Mouse (Mus musculus): Measurements from ENCODE around the gene Zfp28. TPM values are rescaled to one million over a fixed set of nuclear protein-coding genes. Genes with fewer than 3 reads are reported as not detected.

The Zfp28 gene
- 12.4 and 13.7 TPM in 2 replicates for polyA plus RNA-seq (2015; fragmentation: Nextera tagmentation; extraction: Ambion mirVana)

DNA sequence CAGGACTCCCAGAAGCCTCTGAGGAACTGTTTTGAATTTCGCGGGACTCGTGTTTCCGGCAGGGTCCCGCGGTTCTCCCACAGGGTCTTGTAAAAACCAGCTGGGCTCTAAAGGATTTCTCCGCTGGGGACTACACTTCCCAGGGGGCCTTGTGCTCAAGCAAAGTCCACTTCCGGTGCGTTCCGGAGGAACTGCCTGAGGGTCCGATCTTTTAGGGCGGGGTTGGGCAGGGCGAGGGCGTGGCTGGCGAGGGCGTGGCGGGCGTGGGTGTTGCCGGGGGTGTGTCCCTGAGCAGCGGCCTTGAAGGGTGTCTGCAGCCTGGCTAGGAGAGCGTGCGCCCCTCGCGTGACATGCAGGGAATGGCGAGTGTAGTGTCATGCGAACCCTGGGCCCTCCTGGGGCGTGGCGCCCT lies at the start of gene Zfp28:
TSS of gene Zfp28 (plus strand) at position 252 of the 412 bp plus-strand sequence.
- peak within 1 kb of the TSS; percentile 70 for H3K4me3 ChIP-seq
- peaks cover 24% of the 10 kb centered on the region for H3K4me1 ChIP-seq
- H3K9me3 ChIP-seq (replicated peaks), result no peaks in the 10 kb centered on the region; the same call in 1 of the 2 replicates
- H3K9ac ChIP-seq, result peak within 1 kb of the TSS; percentile 80
- H3K36me3 ChIP-seq (ENCODE audit: poor library complexity, severe bottlenecking), result peaks cover 22% of the 10 kb centered on the region
- H3K4me2 ChIP-seq, result peak within 1 kb of the TSS; percentile 86
- under 1% methylated on average over 28 of the region's 28 CpGs for WGBS
- no peaks in the 10 kb centered on the region for H3K27me3 ChIP-seq
- H3K27ac ChIP-seq, result no peak within 1 kb of the TSS
- peak; percentile 98 for ATAC-seq

DNA sequence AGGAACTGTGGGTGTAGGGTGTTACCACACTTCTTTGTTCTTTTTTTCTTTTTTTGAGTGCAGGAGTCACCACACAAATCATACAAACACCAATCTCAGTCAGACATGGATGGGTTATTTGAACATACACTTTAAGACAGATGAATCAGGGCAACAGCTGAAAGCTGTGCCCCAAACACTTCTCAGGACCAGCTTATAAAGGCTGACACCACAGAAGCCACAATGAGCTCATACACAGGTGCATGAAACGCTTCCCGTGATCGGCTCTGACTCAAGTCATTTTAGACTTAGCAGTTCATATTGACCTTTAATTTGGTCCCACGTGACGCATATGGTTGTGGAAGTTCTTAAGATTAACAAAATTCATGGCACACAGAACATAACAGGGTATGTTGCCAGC lies 43.2 kb upstream of the Zfp28 start:
- Histone ChIP-seq H3K36me3 (ENCODE audit: poor library complexity, severe bottlenecking) (no peaks in the 10 kb centered on the region), H3K27me3 (no peaks in the 10 kb centered on the region), H3K4me2 (no peak overlapping the region), H3K4me3 (no peak overlapping the region), H3K9ac (no peak overlapping the region), H3K9me3 (replicated peaks) (no peaks in the 10 kb centered on the region), H3K4me1 (peaks cover 4% of the 10 kb centered on the region; the same call in 1 of the 2 replicates), H3K27ac (no peak overlapping the region)
- no peak for ATAC-seq
- 81% methylated on average over 5 of the region's 5 CpGs for WGBS

DNA sequence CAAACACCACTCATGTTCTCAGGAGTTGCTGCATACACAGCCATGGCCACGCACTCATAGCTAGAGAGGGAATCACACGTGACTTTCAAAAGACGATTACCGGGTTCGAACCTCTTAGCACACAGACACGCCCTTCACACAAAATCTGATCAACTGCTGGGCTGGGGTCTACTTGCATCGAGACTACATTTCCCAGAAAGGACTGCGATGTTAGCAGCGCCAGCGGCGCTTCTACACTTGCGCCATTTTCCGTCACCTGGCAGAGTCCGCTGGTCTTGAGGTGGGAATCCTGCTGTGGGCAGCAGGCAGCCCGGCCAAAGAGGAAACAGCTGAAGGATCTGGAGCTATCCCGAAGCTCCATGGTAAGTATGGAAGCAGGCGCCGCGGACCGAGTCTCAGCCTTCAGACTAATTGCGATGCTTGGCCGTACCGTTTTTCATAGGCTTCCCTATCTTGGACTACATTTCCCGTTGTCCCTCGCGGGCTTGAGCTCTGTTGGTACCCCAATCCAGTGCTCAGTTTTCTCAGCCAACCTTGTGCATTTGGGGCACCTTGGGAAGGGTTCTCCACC lies 39.5 kb upstream of the Zfp28 start, which contains the start of gene Gm3854:
TSS of gene Gm3854 (plus strand) at position 259 of the 571 bp plus-strand sequence.
- peak within 1 kb of the TSS; percentile 54 for H3K4me2 ChIP-seq
- H3K27ac ChIP-seq, result peak within 1 kb of the TSS; percentile 55
- peaks cover 4% of the 10 kb centered on the region; the same call in 1 of the 2 replicates for H3K4me1 ChIP-seq
- H3K9me3 ChIP-seq (replicated peaks), result no peaks in the 10 kb centered on the region
- peak within 1 kb of the TSS; percentile 53 for H3K4me3 ChIP-seq
- under 1% methylated on average over 26 of the region's 26 CpGs for WGBS
- peak within 1 kb of the TSS; percentile 62 for H3K9ac ChIP-seq
- ATAC-seq, result peak; percentile 95
- H3K36me3 ChIP-seq (ENCODE audit: poor library complexity, severe bottlenecking), result no peaks in the 10 kb centered on the region
- no peaks in the 10 kb centered on the region for H3K27me3 ChIP-seq

- Histone ChIP-seq H3K36me3 (ENCODE audit: poor library complexity, severe bottlenecking) (no peaks in the 10 kb centered on the region), H3K4me1 (peaks cover 4% of the 10 kb centered on the region; the same call in 1 of the 2 replicates), H3K4me2 (peak overlapping the region; percentile 54), H3K9ac (0 out of 2 replicates have a peak overlapping the region, but pooled peaks have one; percentile 21), H3K27me3 (no peaks in the 10 kb centered on the region), H3K27ac (no peak overlapping the region), H3K9me3 (replicated peaks) (no peaks in the 10 kb centered on the region), H3K4me3 (peak overlapping the region; percentile 53)
- ATAC-seq, result no peak; the same call in 1 of the 2 replicates
- 30% methylated on average over 10 of the region's 10 CpGs for WGBS
Measured at GRCm38 (mm10) chr7:6344124-6344523, 39.0 kb upstream of the Zfp28 start.

GRCm38 (mm10) chr7:6358121-6358520 lies 25.0 kb upstream of the Zfp28 start:
- ATAC-seq, result no peak
- no peak overlapping the region for H3K4me2 ChIP-seq
- H3K9ac ChIP-seq, result no peak overlapping the region
- H3K36me3 ChIP-seq (ENCODE audit: poor library complexity, severe bottlenecking), result peaks cover 15% of the 10 kb centered on the region
- no peaks in the 10 kb centered on the region for H3K4me1 ChIP-seq
- H3K4me3 ChIP-seq, result no peak overlapping the region
- H3K9me3 ChIP-seq (replicated peaks), result no peaks in the 10 kb centered on the region
- H3K27ac ChIP-seq, result no peak overlapping the region
- no peaks in the 10 kb centered on the region for H3K27me3 ChIP-seq
- WGBS, result 73% methylated on average over 2 of the region's 2 CpGs

DNA sequence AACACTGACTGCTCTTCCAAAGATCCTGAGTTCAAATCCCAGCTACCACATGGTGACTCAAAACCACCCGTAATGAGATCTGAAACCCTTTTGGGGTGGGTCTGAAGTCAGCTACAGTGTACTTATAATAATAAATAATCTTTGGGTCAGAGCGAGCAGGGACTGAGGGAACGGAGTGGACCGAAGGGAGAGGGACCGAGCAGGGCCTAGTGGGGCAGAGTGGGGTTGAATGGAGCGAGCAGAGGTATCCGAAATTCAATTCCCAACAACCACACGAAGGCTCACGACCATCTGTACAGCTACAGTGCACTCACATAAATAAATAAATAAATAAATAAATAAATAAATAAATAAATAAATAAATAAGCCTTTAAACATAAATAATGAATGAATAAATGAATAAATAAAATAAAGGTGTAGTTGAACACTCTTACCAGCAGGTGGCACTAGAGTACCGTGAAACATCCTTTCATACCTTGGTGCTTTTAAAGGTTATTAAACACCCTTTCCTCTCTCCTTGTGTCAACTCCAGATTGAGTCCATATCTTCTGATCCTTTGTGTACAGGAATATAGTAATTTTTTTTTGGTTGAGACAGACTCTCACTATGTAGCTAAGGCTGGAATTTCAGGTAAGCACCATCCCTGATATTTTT lies 24.0 kb upstream of the Zfp28 start:
- no peak overlapping the region for H3K4me2 ChIP-seq
- no peak overlapping the region for H3K4me3 ChIP-seq
- H3K9me3 ChIP-seq (replicated peaks), result no peaks in the 10 kb centered on the region
- H3K9ac ChIP-seq, result no peak overlapping the region
- no peak overlapping the region for H3K27ac ChIP-seq
- WGBS, result 55% methylated on average over 10 of the region's 10 CpGs
- ATAC-seq, result no peak
- H3K4me1 ChIP-seq, result peaks cover 6% of the 10 kb centered on the region
- H3K27me3 ChIP-seq, result no peaks in the 10 kb centered on the region
- peaks cover 6% of the 10 kb centered on the region for H3K36me3 ChIP-seq (ENCODE audit: poor library complexity, severe bottlenecking)

- no peak for ATAC-seq
Measured at GRCm38 (mm10) chr7:6360477-6361060, 22.5 kb upstream of the Zfp28 start.

GRCm38 (mm10) chr7:6361756-6362155 lies 21.3 kb upstream of the Zfp28 start:
- WGBS, result 26% methylated on average over 7 of the region's 7 CpGs

More at GRCm38 (mm10) chr7:6360477-6361060, 22.5 kb upstream of the Zfp28 start:
- Histone ChIP-seq H3K4me1 (peaks cover 11% of the 10 kb centered on the region), H3K27ac (no peak overlapping the region), H3K9ac (no peak overlapping the region), H3K36me3 (ENCODE audit: poor library complexity, severe bottlenecking) (no peaks in the 10 kb centered on the region), H3K9me3 (replicated peaks) (no peaks in the 10 kb centered on the region), H3K27me3 (no peaks in the 10 kb centered on the region), H3K4me2 (no peak overlapping the region), H3K4me3 (no peak overlapping the region)
- WGBS, result 12% methylated on average over 9 of the region's 9 CpGs

DNA sequence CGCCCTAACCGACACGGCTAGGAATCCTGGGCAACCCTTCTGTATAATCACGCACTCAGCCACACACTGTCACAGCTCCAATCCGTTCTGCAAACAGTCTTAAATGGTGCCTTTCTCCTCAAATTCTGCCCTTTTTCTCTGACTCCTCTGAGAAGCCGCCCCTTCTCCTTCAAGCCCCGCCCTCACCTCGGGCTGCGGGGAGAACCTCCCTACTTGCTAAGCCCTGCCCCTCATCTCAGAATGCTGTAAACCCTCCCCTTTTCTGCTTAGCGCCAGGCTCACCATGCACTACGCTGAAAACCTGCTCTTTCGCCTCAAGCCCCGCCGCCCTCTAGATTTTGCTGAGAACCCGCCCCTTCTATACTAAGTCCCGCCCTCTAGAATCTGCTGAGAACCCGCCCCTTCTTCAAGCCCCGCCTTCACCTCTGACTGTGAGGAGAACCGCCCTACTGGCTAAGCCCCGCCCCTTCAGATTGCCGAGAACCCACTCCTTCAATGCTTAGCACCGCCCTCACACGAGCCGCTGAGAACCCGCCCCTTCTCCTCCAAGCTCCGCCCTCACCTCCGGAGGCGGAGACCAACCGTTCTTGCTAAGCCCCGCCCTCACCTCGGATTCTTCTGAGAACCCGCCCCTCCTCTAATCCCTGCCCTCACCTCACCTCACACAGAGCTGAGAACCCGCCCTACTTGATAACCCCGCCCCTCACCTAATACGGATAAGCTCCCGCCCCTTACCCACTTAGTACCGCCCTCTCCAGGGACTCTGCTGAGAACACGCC lies 20.6 kb upstream of the Zfp28 start:
- WGBS, result under 1% methylated on average over 37 of the region's 38 CpGs

More at GRCm38 (mm10) chr7:6361756-6362155, 21.3 kb upstream of the Zfp28 start:
- Histone ChIP-seq H3K4me3 (peak overlapping the region; percentile 50), H3K4me1 (peaks cover 11% of the 10 kb centered on the region), H3K9me3 (replicated peaks) (no peaks in the 10 kb centered on the region), H3K27ac (peak overlapping the region; percentile 89), H3K4me2 (peak overlapping the region; percentile 61), H3K36me3 (ENCODE audit: poor library complexity, severe bottlenecking) (no peaks in the 10 kb centered on the region), H3K9ac (peak overlapping the region; percentile 60), H3K27me3 (no peaks in the 10 kb centered on the region)
- no peak for ATAC-seq

DNA sequence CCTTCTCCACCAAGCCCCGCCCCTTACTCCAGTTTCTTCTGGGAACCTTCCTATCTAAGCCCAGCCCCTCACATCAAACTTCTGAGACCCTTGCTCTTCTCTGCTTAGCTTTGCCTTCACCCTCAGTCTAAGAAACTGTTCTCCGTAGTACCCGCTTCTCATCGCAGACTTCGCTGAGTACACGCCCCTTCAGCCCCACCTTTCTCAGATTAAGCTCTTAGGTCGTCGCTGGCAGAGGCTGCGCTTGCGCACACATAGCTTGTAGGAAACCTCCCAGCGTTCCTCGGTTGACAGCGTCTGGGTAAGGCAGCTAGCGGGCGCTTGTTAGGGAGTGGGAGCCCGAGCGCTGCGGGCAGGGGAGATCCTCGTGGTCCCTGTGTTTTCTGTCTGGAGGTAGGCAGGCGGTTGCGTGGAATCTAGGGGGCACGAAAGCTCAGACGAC lies 20.0 kb upstream of the Zfp28 start, which contains the start of gene Zfp78:
TSS of gene Zfp78 (plus strand) at position 234 of the 442 bp plus-strand sequence.
- peak within 1 kb of the TSS; percentile 89 for H3K27ac ChIP-seq
- under 1% methylated on average over 23 of the region's 23 CpGs for WGBS

More for the DNA sequence above, 20.6 kb upstream of the Zfp28 start:
- H3K4me1 ChIP-seq, result peaks cover 11% of the 10 kb centered on the region
- H3K9me3 ChIP-seq (replicated peaks), result no peaks in the 10 kb centered on the region
- no peaks in the 10 kb centered on the region for H3K36me3 ChIP-seq (ENCODE audit: poor library complexity, severe bottlenecking)
- H3K9ac ChIP-seq, result peak overlapping the region; percentile 60
- no peaks in the 10 kb centered on the region for H3K27me3 ChIP-seq
- H3K4me3 ChIP-seq, result peak overlapping the region; percentile 50
- peak overlapping the region; percentile 61 for H3K4me2 ChIP-seq
- ATAC-seq, result peak; percentile 92
- H3K27ac ChIP-seq, result peak overlapping the region; percentile 89

DNA sequence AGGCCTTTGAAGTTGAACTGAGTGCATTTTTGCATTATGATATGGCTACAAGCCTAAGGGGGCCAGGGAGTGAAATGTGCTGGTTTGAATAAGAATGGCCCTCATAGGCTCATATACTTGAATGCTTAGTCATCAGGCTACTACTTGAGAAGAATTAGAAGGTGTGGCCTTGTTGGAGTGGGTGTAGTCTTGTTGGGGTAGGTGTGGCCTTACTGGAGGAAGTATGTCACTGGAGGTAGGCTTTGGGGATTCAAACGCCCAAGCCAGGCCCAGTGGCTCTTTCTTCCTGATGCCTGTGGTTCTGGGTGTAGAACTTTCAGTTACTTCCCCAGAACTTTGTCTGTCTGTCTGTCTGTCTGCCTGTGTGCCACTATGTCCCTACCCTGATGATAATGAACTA lies 18.3 kb upstream of the Zfp28 start:
- Histone ChIP-seq H3K4me3 (no peak overlapping the region), H3K9me3 (replicated peaks) (no peaks in the 10 kb centered on the region), H3K27me3 (no peaks in the 10 kb centered on the region), H3K36me3 (ENCODE audit: poor library complexity, severe bottlenecking) (no peaks in the 10 kb centered on the region), H3K4me2 (no peak overlapping the region; the same call in 1 of the 2 replicates), H3K4me1 (peaks cover 11% of the 10 kb centered on the region), H3K27ac (no peak overlapping the region), H3K9ac (no peak overlapping the region)
- no peak for ATAC-seq
- WGBS, result 77% methylated on average over 1 of the region's 1 CpGs

More for the DNA sequence above, 20.0 kb upstream of the Zfp28 start, which contains the start of gene Zfp78:
- Histone ChIP-seq H3K4me3 (peak within 1 kb of the TSS; percentile 50), H3K9ac (peak within 1 kb of the TSS; percentile 73), H3K4me1 (peaks cover 11% of the 10 kb centered on the region), H3K4me2 (peak within 1 kb of the TSS; percentile 61), H3K27me3 (no peaks in the 10 kb centered on the region), H3K9me3 (replicated peaks) (no peaks in the 10 kb centered on the region), H3K36me3 (ENCODE audit: poor library complexity, severe bottlenecking) (no peaks in the 10 kb centered on the region)
- peak; percentile 84 for ATAC-seq
